Mouse (Mus musculus) hindbrain, embryonic 10.5 days (tissue): ENCODE measurements around the gene Bcar1. TPM values are rescaled to one million over a fixed set of nuclear protein-coding genes. Genes with fewer than 3 reads are reported as not detected.

Experiments used
- DNase-seq: peaks from one replicate; pipeline ENCODE4 v3.0.0-alpha.2; 2017; ENCODE audit warnings: low spot score
- H3K27ac ChIP-seq: fragments of 300-500 bp; sonication (generic); 2 replicates; pipeline ENCODE4 v1.5.1; 2016; ENCODE audit warnings: mild to moderate bottlenecking, moderate library complexity
- H3K27me3 ChIP-seq: fragments of 300-500 bp; sonication (generic); 2 replicates; pipeline ENCODE4 v1.6.1; 2016; ENCODE audit warnings: mild to moderate bottlenecking; ENCODE audit not compliant: poor library complexity, insufficient read depth, severe bottlenecking
- H3K36me3 ChIP-seq: fragments of 300-500 bp; sonication (generic); 2 replicates; pipeline ENCODE4 v1.6.1; 2016; ENCODE audit warnings: mild to moderate bottlenecking, moderate library complexity
- H3K4me1 ChIP-seq: fragments of 300-500 bp; sonication (generic); replicated peaks from 2 replicates; pipeline ENCODE4 v1.6.1; 2016; ENCODE audit warnings: mild to moderate bottlenecking
- H3K4me3 ChIP-seq: fragments of 300-500 bp; sonication (generic); 2 replicates; pipeline ENCODE4 v1.5.1; 2016; ENCODE audit warnings: mild to moderate bottlenecking, moderate library complexity
- H3K9me3 ChIP-seq: fragments of 300-500 bp; sonication (generic); 2 replicates; pipeline ENCODE4 v1.6.1; 2016; ENCODE audit warnings: mild to moderate bottlenecking, moderate library complexity
- WGBS: fragments of 180-500 bp; shearing (Covaris S2); methylation state at CpG from one replicate; pipeline ENCODE4 v1.1.7; 2016; 5-methylcytosine and 5-hydroxymethylcytosine counted together
- polyA plus RNA-seq: library from polyadenylated mRNA; unstranded; fragments of >200 nt; fragmentation: Nextera tagmentation; extraction: Ambion mirVana; gene quantifications from 2 replicates; pipeline ENCODE4 v1.2.1, GENCODE M21; 2016

The Bcar1 gene
- polyA plus RNA-seq, 1 experiment from 2014 or later = 63.9 TPM

DNA sequence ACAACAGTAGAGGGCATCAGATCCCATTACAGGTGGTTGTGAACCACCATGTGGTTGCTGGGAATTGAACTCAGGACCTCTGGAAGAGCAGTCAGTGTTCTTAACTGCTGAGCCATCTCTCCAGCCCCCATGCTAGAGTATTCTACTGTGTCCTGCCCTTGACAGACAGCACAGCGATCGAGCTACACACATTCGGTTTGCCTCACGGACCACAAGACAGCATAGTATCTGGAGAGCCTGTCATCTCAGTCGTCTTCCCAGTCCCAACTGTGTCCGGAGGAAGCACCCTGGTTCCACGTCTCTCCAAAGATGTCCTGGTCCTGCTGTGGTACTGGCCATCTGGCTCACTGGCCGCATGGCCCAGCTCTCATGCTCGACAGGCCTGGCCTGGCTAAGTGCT is 21.5 kb upstream of the Bcar1 start:
- H3K36me3 ChIP-seq = peaks cover 44% of the 10 kb centered on the region
- no peak overlapping the region for H3K27ac ChIP-seq
- H3K9me3 ChIP-seq = no peaks in the 10 kb centered on the region
- H3K4me3 ChIP-seq = no peak overlapping the region
- no peaks in the 10 kb centered on the region for H3K27me3 ChIP-seq
- peaks cover 22% of the 10 kb centered on the region for H3K4me1 ChIP-seq
- DNase-seq = no peak
- 95% methylated on average over 9 of the region's 9 CpGs for WGBS

DNA sequence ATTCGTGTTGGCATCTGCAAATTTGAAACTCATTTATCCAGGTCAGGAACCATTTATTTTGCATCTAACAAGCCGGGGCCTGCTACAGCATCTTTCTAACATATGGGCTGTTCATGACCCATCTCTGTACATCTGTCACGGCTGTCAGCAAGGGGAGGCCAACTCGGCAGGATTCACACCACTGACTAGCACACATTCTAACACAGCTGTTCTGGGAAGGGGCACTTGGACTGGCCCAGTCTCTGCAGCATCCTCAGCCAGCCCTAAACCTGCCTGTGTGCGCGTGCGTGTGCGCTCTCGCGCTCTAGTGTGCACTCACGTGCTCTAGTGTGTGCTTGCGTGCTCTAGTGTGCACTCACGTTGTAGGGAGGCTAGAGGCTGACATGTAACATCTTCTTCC is 17.1 kb upstream of the Bcar1 start:
- peak overlapping the region; percentile 26; the same call in 1 of the 2 replicates for H3K27ac ChIP-seq
- H3K36me3 ChIP-seq = peaks cover 8% of the 10 kb centered on the region
- DNase-seq = no peak
- H3K9me3 ChIP-seq = no peaks in the 10 kb centered on the region
- peaks cover 12% of the 10 kb centered on the region for H3K4me1 ChIP-seq
- 86% methylated on average over 13 of the region's 13 CpGs for WGBS
- H3K27me3 ChIP-seq = no peaks in the 10 kb centered on the region
- no peak overlapping the region for H3K4me3 ChIP-seq

DNA sequence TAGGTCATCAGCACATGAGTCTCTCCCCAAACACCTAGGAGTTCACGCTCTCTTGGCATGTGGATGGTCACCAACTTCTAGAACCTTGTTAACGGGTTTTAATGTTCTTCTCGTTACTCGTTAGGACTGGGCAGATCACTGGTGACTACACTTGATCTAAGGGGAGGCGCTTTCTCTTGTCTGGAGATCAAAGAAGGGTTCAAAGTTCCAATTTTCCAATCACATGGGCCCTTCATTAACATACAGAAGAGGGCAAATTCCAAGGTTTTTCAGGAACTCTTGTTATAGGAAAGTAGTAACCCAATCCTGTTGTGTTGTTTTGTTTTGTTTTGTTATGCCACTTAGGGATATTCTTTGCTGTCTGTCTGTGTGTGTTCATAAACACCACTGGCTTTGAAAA is 15.2 kb upstream of the Bcar1 start:
- H3K36me3 ChIP-seq = no peaks in the 10 kb centered on the region
- no peaks in the 10 kb centered on the region for H3K9me3 ChIP-seq
- H3K27ac ChIP-seq = no peak overlapping the region
- no peak for DNase-seq
- H3K4me3 ChIP-seq = no peak overlapping the region
- peaks cover 18% of the 10 kb centered on the region for H3K4me1 ChIP-seq
- H3K27me3 ChIP-seq = no peaks in the 10 kb centered on the region
- 88% methylated on average over 5 of the region's 5 CpGs for WGBS

DNA sequence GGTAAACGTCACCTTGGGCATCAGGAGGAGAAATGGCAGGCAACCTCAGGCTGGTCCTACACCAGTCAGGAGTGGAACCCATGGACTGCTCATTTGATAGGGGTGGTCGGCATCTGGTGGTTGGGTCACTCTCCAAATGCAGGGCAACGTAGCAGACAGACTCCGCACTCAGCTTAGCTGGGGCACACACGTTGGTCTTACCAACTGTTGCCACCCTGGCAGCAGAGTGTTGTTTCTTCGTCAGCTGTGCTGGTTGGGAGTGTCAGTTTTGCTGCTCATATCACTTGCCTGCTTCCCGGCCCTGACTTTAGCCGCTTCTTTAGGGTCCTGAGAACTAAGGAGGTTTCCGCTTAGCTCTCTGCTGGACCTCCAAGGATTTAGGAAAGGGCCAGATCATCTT is 14.0 kb upstream of the Bcar1 start:
- H3K4me1 ChIP-seq = peaks cover 22% of the 10 kb centered on the region
- WGBS = 90% methylated on average over 9 of the region's 9 CpGs
- H3K27me3 ChIP-seq = no peaks in the 10 kb centered on the region
- no peaks in the 10 kb centered on the region for H3K36me3 ChIP-seq
- H3K4me3 ChIP-seq = no peak overlapping the region
- no peak for DNase-seq
- no peak overlapping the region for H3K27ac ChIP-seq
- H3K9me3 ChIP-seq = no peaks in the 10 kb centered on the region

DNA sequence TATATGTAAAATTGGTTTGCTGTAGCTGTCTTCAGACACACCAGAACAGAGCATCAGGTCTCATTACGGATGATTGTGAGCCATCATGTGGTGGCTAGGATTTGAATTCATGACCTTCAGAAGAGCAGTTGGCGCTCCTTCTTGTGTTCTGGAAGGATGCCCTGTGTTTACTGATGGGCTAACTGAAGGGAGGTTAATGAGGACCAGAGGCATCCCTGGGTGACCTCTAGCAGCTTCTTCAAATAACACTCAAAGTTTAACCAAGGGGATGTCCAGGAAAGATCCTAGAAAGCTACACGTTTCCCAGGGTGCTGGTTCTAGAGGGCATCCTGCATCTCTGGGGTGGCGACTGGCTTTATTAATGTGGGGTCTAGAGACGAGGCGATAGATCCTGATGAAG is 11.1 kb upstream of the Bcar1 start:
- Histone ChIP-seq H3K36me3 (no peaks in the 10 kb centered on the region), H3K27ac (no peak overlapping the region), H3K4me1 (peaks cover 13% of the 10 kb centered on the region), H3K9me3 (no peaks in the 10 kb centered on the region), H3K4me3 (no peak overlapping the region), H3K27me3 (no peaks in the 10 kb centered on the region)
- WGBS = 88% methylated on average over 6 of the region's 6 CpGs
- DNase-seq = no peak

DNA sequence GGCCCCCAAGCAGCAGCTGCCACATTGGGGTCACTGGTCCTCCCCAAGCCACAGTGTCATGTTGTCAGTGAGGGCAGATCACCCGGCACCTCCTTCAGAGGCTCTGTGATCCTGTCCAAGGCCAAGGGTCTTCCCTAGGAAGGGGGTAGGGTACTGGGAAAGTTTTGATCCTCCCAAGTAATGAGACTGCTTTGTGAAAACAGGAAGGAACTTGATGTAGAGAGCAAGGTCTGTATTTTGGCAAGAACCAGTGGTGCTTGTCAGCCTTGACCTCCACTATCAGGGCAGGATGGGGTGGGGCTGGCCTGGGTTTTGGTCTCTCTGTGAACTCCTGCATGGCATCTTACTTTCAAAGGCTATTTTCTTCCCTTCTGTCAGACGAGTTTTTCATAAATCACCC is 10.5 kb upstream of the Bcar1 start:
- no peaks in the 10 kb centered on the region for H3K9me3 ChIP-seq
- H3K4me3 ChIP-seq = no peak overlapping the region
- no peak overlapping the region; the same call in 1 of the 2 replicates for H3K27ac ChIP-seq
- WGBS = 51% methylated on average over 2 of the region's 2 CpGs
- H3K27me3 ChIP-seq = no peaks in the 10 kb centered on the region
- peaks cover 13% of the 10 kb centered on the region for H3K4me1 ChIP-seq
- H3K36me3 ChIP-seq = no peaks in the 10 kb centered on the region
- DNase-seq = no peak

DNA sequence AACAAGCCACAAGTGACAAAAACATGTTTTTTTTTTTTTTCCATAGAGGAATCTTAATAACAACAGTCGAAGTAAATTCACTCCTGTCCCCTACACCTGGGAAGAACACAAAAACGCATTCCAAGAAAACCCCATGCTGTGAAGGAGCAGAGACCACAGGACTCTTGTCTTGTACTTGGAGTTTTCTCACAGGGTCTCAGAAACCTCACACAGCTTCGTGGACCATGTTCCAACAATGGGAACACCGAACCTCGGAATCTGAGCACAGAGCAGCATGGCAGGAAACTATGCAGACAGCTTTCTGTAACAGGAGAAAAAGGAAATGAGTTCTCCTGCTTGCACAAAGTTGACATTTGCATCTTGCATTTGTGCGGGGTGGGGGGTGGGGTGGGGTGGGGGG is 5.2 kb upstream of the Bcar1 start:
- no peak for DNase-seq
- 51% methylated on average over 6 of the region's 6 CpGs for WGBS
- Histone ChIP-seq H3K27me3 (peaks cover 11% of the 10 kb centered on the region), H3K36me3 (no peaks in the 10 kb centered on the region), H3K4me1 (peaks cover 38% of the 10 kb centered on the region), H3K27ac (no peak overlapping the region), H3K9me3 (no peaks in the 10 kb centered on the region), H3K4me3 (no peak overlapping the region)

DNA sequence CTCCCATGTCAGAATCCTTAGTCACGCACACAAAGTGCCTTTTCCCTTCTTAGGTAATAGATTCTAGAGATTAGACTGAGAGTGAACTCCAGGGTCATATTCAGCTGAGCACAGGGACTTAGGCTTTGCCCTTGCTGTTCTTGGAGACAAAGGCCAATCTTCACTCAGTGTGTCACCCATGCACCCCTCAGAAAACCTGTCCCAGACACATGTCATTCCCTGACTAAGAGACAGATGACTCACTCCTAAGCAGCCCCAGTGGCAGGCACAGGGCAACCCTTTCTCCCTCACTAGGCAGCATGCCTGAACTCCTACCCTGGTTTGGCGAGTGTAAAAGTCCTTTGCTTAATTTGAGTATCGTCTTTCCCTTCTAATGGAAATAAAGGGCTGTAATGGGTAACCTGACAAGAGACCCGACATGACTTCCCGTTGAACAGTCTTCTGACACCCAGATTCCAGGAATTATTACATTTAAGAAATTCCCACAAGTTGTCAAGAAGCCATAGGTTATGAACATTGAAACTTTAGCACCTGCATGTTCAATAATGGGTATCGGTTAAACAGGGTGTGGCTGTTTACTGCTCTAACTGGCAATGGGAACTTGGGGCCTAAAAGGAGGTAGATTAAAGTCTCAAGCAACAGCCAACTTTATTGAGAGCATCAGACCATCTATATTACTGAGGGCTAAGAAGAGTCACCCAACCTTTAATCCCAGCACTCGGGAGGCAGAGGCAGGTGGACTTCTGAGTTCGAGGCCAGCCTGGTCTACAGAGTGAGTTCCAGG is 4.4 kb upstream of the Bcar1 start:
- WGBS = 84% methylated on average over 8 of the region's 8 CpGs

DNA sequence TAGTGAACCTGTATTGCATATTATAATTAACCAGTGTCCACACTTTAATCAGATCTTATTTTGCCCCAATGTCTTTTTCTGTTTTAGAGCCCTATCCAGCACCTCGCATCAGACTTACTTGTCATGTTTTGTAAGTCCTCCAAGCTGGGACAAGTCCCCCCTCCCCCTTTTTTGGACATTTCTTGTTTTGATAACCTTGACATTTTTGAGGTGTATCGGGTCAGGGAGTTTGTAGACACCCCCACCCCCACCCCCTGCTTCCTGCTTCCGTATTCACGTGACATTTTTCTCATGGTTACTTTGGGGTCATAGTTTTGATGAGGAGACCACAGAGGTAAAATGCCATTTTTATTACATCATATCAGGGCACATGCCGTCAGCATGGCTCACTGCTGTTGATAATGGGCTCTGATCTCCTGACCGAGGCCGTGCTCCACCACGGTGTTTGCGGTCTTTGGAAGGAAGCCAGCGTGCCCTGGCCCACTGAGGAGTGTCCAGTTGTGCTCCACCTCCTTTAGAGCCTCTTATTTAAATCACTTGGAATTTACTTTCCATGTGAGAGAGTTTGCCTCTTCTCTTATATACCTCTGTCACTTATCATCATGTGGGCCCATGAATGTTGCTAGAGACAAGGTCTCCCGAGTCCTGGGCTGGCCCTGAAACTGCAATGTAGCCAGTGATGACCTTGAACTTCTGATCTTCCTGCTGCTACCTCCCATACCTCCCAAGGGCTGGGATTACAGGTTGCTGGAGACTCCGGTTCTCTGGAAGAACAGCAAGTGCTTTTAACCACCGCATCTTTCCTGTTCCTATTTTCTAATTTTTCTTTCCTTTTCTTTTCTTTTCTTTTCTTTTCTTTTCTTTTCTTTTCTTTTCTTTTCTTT is 3.2 kb upstream of the Bcar1 start:
- H3K4me1 ChIP-seq = peaks cover 51% of the 10 kb centered on the region
- WGBS = 84% methylated on average over 13 of the region's 13 CpGs

More for the DNA sequence above, 4.4 kb upstream of the Bcar1 start:
- H3K4me3 ChIP-seq = no peak overlapping the region
- H3K9me3 ChIP-seq = no peaks in the 10 kb centered on the region
- no peak for DNase-seq
- peaks cover 11% of the 10 kb centered on the region for H3K27me3 ChIP-seq
- H3K4me1 ChIP-seq = peaks cover 39% of the 10 kb centered on the region
- H3K36me3 ChIP-seq = no peaks in the 10 kb centered on the region
- no peak overlapping the region for H3K27ac ChIP-seq

DNA sequence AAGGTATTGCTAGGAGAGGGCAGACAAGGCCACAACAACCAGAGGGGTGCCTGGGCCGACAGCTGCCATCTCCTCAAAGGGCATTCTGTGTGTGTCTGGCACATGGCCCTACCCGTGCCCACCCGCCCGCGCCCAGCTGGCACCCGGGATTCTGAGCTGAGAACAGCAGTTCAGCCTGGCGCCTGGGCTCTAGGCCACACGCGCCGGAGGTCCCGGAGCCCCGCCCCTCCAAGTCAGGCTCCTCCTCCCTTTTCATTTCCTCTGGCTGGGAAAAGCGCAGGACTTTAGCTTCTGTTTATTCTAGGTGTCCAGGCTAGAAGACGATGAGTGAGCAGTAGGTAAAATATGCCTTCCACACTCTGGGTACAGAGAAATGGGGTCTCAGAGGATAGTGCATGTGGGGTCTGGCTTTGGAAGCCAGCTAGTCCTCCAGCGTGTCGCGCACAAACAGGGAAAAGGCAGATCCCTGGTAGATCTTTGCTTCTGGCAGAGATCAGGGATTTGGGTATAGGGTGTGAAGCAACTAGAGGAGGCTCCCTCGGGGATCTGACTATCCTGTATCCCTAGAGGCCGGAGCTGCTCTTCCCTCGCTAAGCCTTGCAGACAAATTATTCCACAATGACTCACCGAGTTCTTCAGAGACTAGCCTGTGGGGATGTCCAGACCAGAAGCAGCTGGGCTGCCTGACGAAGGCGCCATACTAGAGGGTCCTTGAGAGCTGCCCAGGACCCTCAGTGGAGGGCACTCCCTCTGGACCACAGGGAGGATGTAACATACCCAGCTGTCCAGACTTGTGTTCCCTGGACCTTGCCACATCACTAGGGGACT is 2.2 kb upstream of the Bcar1 start:
- H3K4me3 ChIP-seq = peak overlapping the region; percentile 45
- peak overlapping the region; percentile 98 for H3K27ac ChIP-seq
- no peaks in the 10 kb centered on the region for H3K9me3 ChIP-seq
- peaks cover 62% of the 10 kb centered on the region for H3K4me1 ChIP-seq
- peak; percentile 69 for DNase-seq
- peaks cover 4% of the 10 kb centered on the region; the same call in 1 of the 2 replicates for H3K36me3 ChIP-seq
- peaks cover 11% of the 10 kb centered on the region for H3K27me3 ChIP-seq
- WGBS = 6% methylated on average over 23 of the region's 23 CpGs

More for the DNA sequence above, 3.2 kb upstream of the Bcar1 start:
- no peaks in the 10 kb centered on the region for H3K36me3 ChIP-seq
- no peak for DNase-seq
- H3K27ac ChIP-seq = no peak overlapping the region; the same call in 1 of the 2 replicates
- no peaks in the 10 kb centered on the region for H3K9me3 ChIP-seq
- H3K4me3 ChIP-seq = no peak overlapping the region
- peaks cover 11% of the 10 kb centered on the region for H3K27me3 ChIP-seq

DNA sequence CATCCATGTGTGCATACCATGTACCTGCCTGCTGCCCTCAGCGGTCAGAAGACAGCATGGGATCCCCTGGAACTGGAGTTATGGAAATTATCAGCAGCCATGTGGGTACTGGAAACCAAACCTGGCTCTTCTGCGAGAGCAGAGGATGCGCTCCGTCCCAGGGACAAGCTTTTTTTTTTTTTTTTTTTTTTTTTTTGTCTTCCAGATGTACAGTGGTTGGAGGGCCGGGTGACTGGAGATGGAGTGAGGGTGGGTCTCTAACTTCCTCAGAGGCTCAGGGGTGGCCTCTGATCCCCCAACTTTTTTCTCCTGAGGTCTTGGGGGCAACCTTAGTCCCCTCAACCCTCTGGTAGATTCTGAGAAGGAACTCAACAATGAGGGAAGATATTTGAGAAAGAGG is 1.5 kb upstream of the Bcar1 start:
- 54% methylated on average over 5 of the region's 5 CpGs for WGBS
- H3K9me3 ChIP-seq = no peaks in the 10 kb centered on the region
- H3K4me3 ChIP-seq = peak overlapping the region; percentile 45
- peaks cover 66% of the 10 kb centered on the region for H3K4me1 ChIP-seq
- DNase-seq = no peak
- H3K36me3 ChIP-seq = peaks cover 6% of the 10 kb centered on the region; the same call in 1 of the 2 replicates
- peak overlapping the region; percentile 98 for H3K27ac ChIP-seq
- H3K27me3 ChIP-seq = peaks cover 11% of the 10 kb centered on the region

DNA sequence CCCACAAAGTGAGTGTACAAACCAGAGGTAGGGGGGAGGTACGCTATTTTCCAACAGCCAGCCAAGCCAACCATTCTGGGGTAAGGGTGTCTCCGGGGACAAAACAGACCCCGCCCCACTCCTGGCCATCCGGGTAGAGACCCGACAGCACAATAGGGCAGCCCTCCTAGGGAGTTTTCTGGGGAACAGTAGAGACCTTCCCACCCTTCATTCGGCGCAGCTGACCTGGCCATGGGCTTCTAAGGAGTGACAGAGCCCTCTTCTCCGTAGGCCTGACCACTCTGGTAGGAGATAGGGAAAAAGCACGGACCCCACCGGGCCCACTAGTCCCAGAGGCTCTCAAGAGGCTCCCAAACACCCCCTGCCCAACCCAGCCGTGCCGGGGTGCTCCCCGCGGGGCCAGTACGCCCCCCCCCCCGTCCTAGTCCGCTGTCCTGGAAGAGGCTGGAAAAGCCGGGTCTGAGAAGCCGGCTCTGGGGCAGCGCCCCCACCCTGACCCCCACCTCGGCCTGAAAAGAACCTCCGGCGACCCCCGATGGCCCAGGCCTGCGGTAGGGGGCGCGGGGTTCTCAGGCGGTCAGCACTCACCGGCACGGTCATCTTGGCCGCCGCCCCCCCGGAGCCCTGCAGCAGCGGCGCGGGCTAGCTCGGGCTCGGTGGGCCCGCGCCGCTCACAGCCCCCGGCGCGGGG is 363 bp downstream of the Bcar1 start:
- peak; percentile 59 for DNase-seq
- under 1% methylated on average over 44 of the region's 44 CpGs for WGBS
- Histone ChIP-seq H3K4me3 (peak overlapping the region; percentile 94), H3K9me3 (no peaks in the 10 kb centered on the region), H3K27me3 (peaks cover 11% of the 10 kb centered on the region), H3K36me3 (peaks cover 13% of the 10 kb centered on the region; the same call in 1 of the 2 replicates), H3K4me1 (peaks cover 84% of the 10 kb centered on the region), H3K27ac (peak overlapping the region; percentile 98)
